17 mouse cellular contexts compared by ENCODE assay signal in the genomic region with DNA sequence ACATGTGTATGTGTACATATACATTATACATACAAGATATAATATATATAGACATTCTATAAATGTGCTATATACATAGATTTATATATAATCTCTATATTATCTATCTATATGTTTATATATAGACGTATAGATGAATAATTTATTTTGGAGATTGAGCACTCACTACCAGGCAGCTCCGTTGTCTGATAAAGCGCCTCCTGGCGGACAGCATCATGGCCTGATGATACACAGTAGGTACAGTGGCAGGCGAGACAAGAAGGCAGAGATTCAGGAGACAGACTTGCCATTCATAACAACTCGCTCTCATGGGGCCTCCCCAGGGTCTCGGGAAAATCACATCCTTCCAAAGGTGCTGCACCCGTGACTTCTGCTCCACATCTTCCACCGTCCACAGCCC.
A peak's percentile ranks its signal among the peaks of the same experiment; 100 is the strongest.
DNase-seq lines count a peak whose midpoint lies in the region; ATAC-seq lines count a peak whose summit lies in the region.
"Had no signal": no experiment of that assay in that cellular context is flagged by ENCODE, and none has a peak within 500 bp of the region (broad histone marks: within the 10 kb centered on the region; RNA-seq: fewer than 3 reads in every experiment).

No protein-coding gene starts in this region.

- H3K9me3 ChIP-seq in forebrain, embryonic 11.5 days (ENCODE audit: control insufficient read depth, low read length) = no peaks in the 10 kb centered on the region
- H3K9me3 ChIP-seq in forebrain, embryonic 13.5 days (replicated peaks) = peaks cover 4% of the 10 kb centered on the region; the same call in 1 of the 2 replicates
- H3K9me3 ChIP-seq: heart, embryonic 15.5 days; stomach, embryonic 15.5 days had no signal

- no peaks in the 10 kb centered on the region for H3K27me3 ChIP-seq in forebrain, embryonic 11.5 days (ENCODE audit: control insufficient read depth, insufficient read depth, low read length)
- no peaks in the 10 kb centered on the region for H3K27me3 ChIP-seq in forebrain, embryonic 13.5 days
- H3K27me3 ChIP-seq: heart, embryonic 15.5 days; neural tube, embryonic 13.5 days; stomach, embryonic 15.5 days had no signal

- WGBS in forebrain, embryonic 11.5 days = 73% methylated on average over 9 of the region's 9 CpGs
- 60% methylated on average over 9 of the region's 9 CpGs for WGBS in forebrain, embryonic 13.5 days

- no peak overlapping the region for H3K9ac ChIP-seq in forebrain, embryonic 11.5 days (ENCODE audit: low read length)
- H3K9ac ChIP-seq in forebrain, embryonic 13.5 days = no peak overlapping the region
- H3K9ac ChIP-seq: heart, embryonic 15.5 days; neural tube, embryonic 13.5 days; stomach, embryonic 15.5 days had no signal

- H3K4me2 ChIP-seq in forebrain, embryonic 11.5 days (ENCODE audit: low read depth, low read length, severe bottlenecking) = no peak overlapping the region
- H3K4me2 ChIP-seq in forebrain, embryonic 13.5 days = no peak overlapping the region
- H3K4me2 ChIP-seq: heart, embryonic 15.5 days; liver, embryonic 11.5 days; neural tube, embryonic 13.5 days; stomach, embryonic 15.5 days had no signal

- no peaks in the 10 kb centered on the region for H3K36me3 ChIP-seq in forebrain, embryonic 11.5 days (ENCODE audit: control insufficient read depth, insufficient read depth, low read length)
- H3K36me3 ChIP-seq in forebrain, embryonic 13.5 days (ENCODE audit: poor library complexity, severe bottlenecking) = no peaks in the 10 kb centered on the region
- H3K36me3 ChIP-seq: heart, embryonic 15.5 days; neural tube, embryonic 13.5 days; stomach, embryonic 15.5 days had no signal

- H3K4me1 ChIP-seq in forebrain, embryonic 11.5 days (replicated peaks; ENCODE audit: control insufficient read depth, insufficient read depth, low read length) = peaks cover 3% of the 10 kb centered on the region; the same call in 1 of the 2 replicates
- peaks cover 12% of the 10 kb centered on the region for H3K4me1 ChIP-seq in forebrain, embryonic 13.5 days
- H3K4me1 ChIP-seq: heart, embryonic 15.5 days; neural tube, embryonic 13.5 days; stomach, embryonic 15.5 days had no signal

- intact Hi-C loops in left cerebral cortex, postnatal 4 days (cut with DNase I) = no loop called here
- intact Hi-C loops in left cerebral cortex, postnatal 14 days (cut with DNase I) = no loop called here

- 0 out of 2 replicates have a peak overlapping the region, but pooled peaks have one; percentile 1 for H3K27ac ChIP-seq in forebrain, embryonic 11.5 days (ENCODE audit: low read depth, low read length)
- H3K27ac ChIP-seq in forebrain, embryonic 13.5 days = no peak overlapping the region
- H3K27ac ChIP-seq: heart, embryonic 15.5 days; neural tube, embryonic 13.5 days; stomach, embryonic 15.5 days had no signal

- no peak overlapping the region for H3K4me3 ChIP-seq in forebrain, embryonic 11.5 days (ENCODE audit: low read depth, low read length)
- no peak overlapping the region for H3K4me3 ChIP-seq in forebrain, embryonic 13.5 days
- H3K4me3 ChIP-seq: heart, embryonic 15.5 days; neural tube, embryonic 13.5 days; stomach, embryonic 15.5 days had no signal

- DNase-seq in forebrain, embryonic 11.5 days (ENCODE audit: low spot score) = no peak
- DNase-seq in left cerebral cortex, postnatal 4 days = peak; percentile 15
- DNase-seq in left cerebral cortex, postnatal 14 days (ENCODE audit: low spot score in 2 of 2) = no peak
- DNase-seq in thymus, postnatal 4 days = peak; percentile 17
- DNase-seq in thymus, postnatal 36 days = no peak
- no peak for DNase-seq in frontal cortex, postnatal 10 days (ENCODE audit: low spot score in 2 of 2)
- DNase-seq: cerebellum, postnatal 14 days; heart, adult 18-20 months; kidney, postnatal 10 days had no signal

- no peak for ATAC-seq in forebrain, embryonic 11.5 days (replicated peaks; ENCODE audit: low FRiP score)
- ATAC-seq in forebrain, embryonic 13.5 days = no peak
- no peak for ATAC-seq in erythroblast, adult 5-6 weeks (replicated peaks; ENCODE audit: low FRiP score, poor library complexity, severe bottlenecking)
- ATAC-seq: forebrain, embryonic 16.5 days; inflammation-experienced regulatory T-cells, adult 6 months had no signal

Comparison
In these comparisons a context has a peak if more than half of its experiments do, and no peak if none do; other contexts are left out.
1. DNase-seq: peak in left cerebral cortex, postnatal 4 days (single experiment) and thymus, postnatal 4 days (single experiment); none in forebrain, embryonic 11.5 days (single experiment), left cerebral cortex, postnatal 14 days (0 of 2), thymus, postnatal 36 days (0 of 2) and frontal cortex, postnatal 10 days (0 of 2).